ENCODE assay signal across 21 mouse cellular contexts in genomic region chr3:9429946-9430345, GRCm38 (mm10).
DNase-seq lines count a peak whose midpoint lies in the region; ATAC-seq and TF ChIP-seq lines count a peak whose summit lies in the region.
"Had no signal": no experiment of that assay in that cellular context is flagged by ENCODE, and none has a peak within 500 bp of the region (broad histone marks: within the 10 kb centered on the region; RNA-seq: fewer than 3 reads in every experiment).

No protein-coding gene starts in this region.

- peak; percentile 57 for DNase-seq in heart, adult 11 months
- peak; percentile 78 for DNase-seq in midbrain, embryonic 11.5 days (ENCODE audit: low spot score, missing footprints)
- DNase-seq in midbrain, postnatal 0 days (ENCODE audit: low spot score), result no peak
- no peak for DNase-seq in thymus, postnatal 4 days
- DNase-seq: adrenal gland, adult 2 months; adrenal gland, postnatal 10 days; adrenal gland, postnatal 25 days; cerebellum, adult 11 months; cerebellum, adult 18-20 months; cerebellum, adult 8-10 months; cerebellum, adult 9-11 months; cerebellum, postnatal 14 days; cerebellum, postnatal 36 days; embryo, embryonic 11 days had no signal

- no peak overlapping the region for H3K4me2 ChIP-seq in heart, embryonic 11.5 days
- no peak overlapping the region for H3K4me2 ChIP-seq in midbrain, embryonic 11.5 days
- no peak overlapping the region for H3K4me2 ChIP-seq in midbrain, postnatal 0 days (ENCODE audit: low read depth, low read length, poor library complexity, severe bottlenecking)
- H3K4me2 ChIP-seq: embryonic facial prominence, embryonic 13.5 days; embryonic facial prominence, embryonic 15.5 days; forebrain, embryonic 12.5 days had no signal

- H3K9me3 ChIP-seq in heart, embryonic 11.5 days (replicated peaks; ENCODE audit: control insufficient read depth, low read length), result no peaks in the 10 kb centered on the region
- H3K9me3 ChIP-seq in midbrain, embryonic 11.5 days (ENCODE audit: control insufficient read depth, low read length), result no peaks in the 10 kb centered on the region
- no peaks in the 10 kb centered on the region for H3K9me3 ChIP-seq in midbrain, postnatal 0 days (ENCODE audit: low read length)
- H3K9me3 ChIP-seq: embryonic facial prominence, embryonic 13.5 days; embryonic facial prominence, embryonic 15.5 days; forebrain, embryonic 12.5 days had no signal

- H3K27me3 ChIP-seq in heart, embryonic 11.5 days (ENCODE audit: control insufficient read depth, insufficient read depth, low read length), result no peaks in the 10 kb centered on the region
- no peaks in the 10 kb centered on the region for H3K27me3 ChIP-seq in midbrain, embryonic 11.5 days (ENCODE audit: control insufficient read depth, insufficient read depth, low read length)
- no peaks in the 10 kb centered on the region for H3K27me3 ChIP-seq in midbrain, postnatal 0 days (ENCODE audit: insufficient read depth, low read length)
- H3K27me3 ChIP-seq: embryonic facial prominence, embryonic 13.5 days; embryonic facial prominence, embryonic 15.5 days; forebrain, embryonic 12.5 days had no signal

- H3K4me1 ChIP-seq in heart, embryonic 11.5 days (ENCODE audit: control insufficient read depth, insufficient read depth, low read length), result 0 out of 2 replicates have a peak, but pooled peaks cover 6% of the 10 kb centered on the region
- no peaks in the 10 kb centered on the region for H3K4me1 ChIP-seq in midbrain, embryonic 11.5 days (ENCODE audit: control insufficient read depth, insufficient read depth, low read length)
- no peaks in the 10 kb centered on the region for H3K4me1 ChIP-seq in midbrain, postnatal 0 days (ENCODE audit: insufficient read depth, low read length)
- H3K4me1 ChIP-seq: embryonic facial prominence, embryonic 13.5 days had no signal

- WGBS in heart, embryonic 11.5 days (ENCODE audit: insufficient replicate concordance), result 88% methylated on average over 3 of the region's 3 CpGs
- 93% methylated on average over 3 of the region's 3 CpGs for WGBS in midbrain, embryonic 11.5 days
- 92% methylated on average over 3 of the region's 3 CpGs for WGBS in midbrain, postnatal 0 days

- no peak for ATAC-seq in heart, embryonic 11.5 days (replicated peaks; ENCODE audit: insufficient number of reproducible peaks, low FRiP score, low TSS enrichment)
- ATAC-seq in midbrain, embryonic 11.5 days (ENCODE audit: low FRiP score), result no peak
- ATAC-seq in midbrain, postnatal 0 days (ENCODE audit: low FRiP score), result no peak
- ATAC-seq: forebrain, embryonic 14.5 days; forebrain, embryonic 16.5 days had no signal

- H3K27ac ChIP-seq in heart, embryonic 11.5 days (ENCODE audit: low read depth, low read length), result no peak overlapping the region
- no peak overlapping the region for H3K27ac ChIP-seq in midbrain, embryonic 11.5 days (ENCODE audit: low read depth, low read length)
- no peak overlapping the region for H3K27ac ChIP-seq in midbrain, postnatal 0 days (ENCODE audit: low read depth, low read length)
- H3K27ac ChIP-seq: embryonic facial prominence, embryonic 13.5 days; embryonic facial prominence, embryonic 15.5 days; forebrain, embryonic 12.5 days had no signal

- no peak for TF ChIP-seq CTCF in midbrain, postnatal 0 days (IDR thresholded peaks at IDR 0.05)

- 0 out of 2 replicates have a peak, but pooled peaks cover 2% of the 10 kb centered on the region for H3K36me3 ChIP-seq in heart, embryonic 11.5 days (ENCODE audit: control insufficient read depth, insufficient read depth, low read length)
- H3K36me3 ChIP-seq in midbrain, embryonic 11.5 days (ENCODE audit: control insufficient read depth, insufficient read depth, low read length), result no peaks in the 10 kb centered on the region
- H3K36me3 ChIP-seq in midbrain, postnatal 0 days (ENCODE audit: insufficient read depth, low read length), result 0 out of 2 replicates have a peak, but pooled peaks cover 2% of the 10 kb centered on the region
- H3K36me3 ChIP-seq: forebrain, embryonic 12.5 days had no signal

- H3K4me3 ChIP-seq in heart, embryonic 11.5 days (ENCODE audit: low read depth, low read length), result no peak overlapping the region
- H3K4me3 ChIP-seq in midbrain, embryonic 11.5 days (ENCODE audit: low read depth, low read length), result no peak overlapping the region
- H3K4me3 ChIP-seq in midbrain, postnatal 0 days (ENCODE audit: low read depth, low read length), result no peak overlapping the region
- H3K4me3 ChIP-seq: embryonic facial prominence, embryonic 13.5 days; embryonic facial prominence, embryonic 15.5 days; erythroblast, embryonic 14.5 days; forebrain, embryonic 12.5 days had no signal

- no peak overlapping the region for H3K9ac ChIP-seq in heart, embryonic 11.5 days (ENCODE audit: low read depth, low read length)
- no peak overlapping the region for H3K9ac ChIP-seq in midbrain, embryonic 11.5 days (ENCODE audit: low read length)
- no peak overlapping the region for H3K9ac ChIP-seq in midbrain, postnatal 0 days (replicated peaks; ENCODE audit: low read length, poor library complexity, severe bottlenecking)
- H3K9ac ChIP-seq: embryonic facial prominence, embryonic 13.5 days; embryonic facial prominence, embryonic 15.5 days; forebrain, embryonic 12.5 days had no signal

Comparison
In these comparisons a context has a peak if more than half of its experiments do, and no peak if none do; other contexts are left out.
1. DNase-seq: peak in heart, adult 11 months (single experiment) and midbrain, embryonic 11.5 days (single experiment); none in midbrain, postnatal 0 days (single experiment) and thymus, postnatal 4 days (single experiment).